Comparison of ENCODE assay signal across 12 mouse cellular contexts in the genomic region with DNA sequence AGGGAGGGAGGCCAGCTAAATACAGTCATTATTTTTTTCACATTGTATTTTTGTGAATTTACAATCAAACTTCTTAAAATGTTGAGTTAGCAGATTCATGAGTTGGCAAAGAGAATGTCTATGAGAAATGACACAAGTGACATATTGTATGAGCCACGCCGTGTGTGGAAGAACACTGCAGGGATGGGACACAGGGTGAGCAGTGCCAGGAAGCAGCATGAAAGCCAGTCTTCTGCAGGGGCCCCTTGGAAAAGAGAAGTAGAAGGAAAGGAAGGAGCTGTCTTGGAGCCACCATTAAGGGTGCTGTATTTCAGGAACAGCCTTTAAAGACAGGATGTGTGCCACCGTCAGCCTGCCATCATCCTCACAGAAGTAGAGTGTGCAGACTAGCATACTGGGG.
"Had no signal": no experiment of that assay in that cellular context is flagged by ENCODE, and none has a peak within 500 bp of the region (broad histone marks: within the 10 kb centered on the region; RNA-seq: fewer than 3 reads in every experiment).

No protein-coding gene starts in this region.

- H3K27me3 ChIP-seq: limb, embryonic 15.5 days; liver, embryonic 12.5 days; lung, embryonic 15.5 days; neural tube, embryonic 15.5 days had no signal

- H3K4me3 ChIP-seq: left cerebral cortex, adult 2 months; limb, embryonic 15.5 days; liver, embryonic 12.5 days; lung, embryonic 15.5 days; midbrain, embryonic 10.5 days; myocyte; neural tube, embryonic 15.5 days had no signal

- H3K4me2 ChIP-seq: limb, embryonic 15.5 days; liver, embryonic 12.5 days; lung, embryonic 15.5 days; neural tube, embryonic 15.5 days had no signal

- H3K4me1 ChIP-seq: limb, embryonic 15.5 days; lung, embryonic 15.5 days; midbrain, embryonic 10.5 days; neural tube, embryonic 15.5 days had no signal

- H3K36me3 ChIP-seq: lung, embryonic 15.5 days; neural tube, embryonic 15.5 days had no signal

- H3K9ac ChIP-seq: limb, embryonic 15.5 days; liver, embryonic 12.5 days; lung, embryonic 15.5 days; neural tube, embryonic 15.5 days had no signal

- H3K9me3 ChIP-seq: limb, embryonic 15.5 days; liver, embryonic 12.5 days; lung, embryonic 15.5 days; midbrain, embryonic 10.5 days; neural tube, embryonic 15.5 days had no signal

- ATAC-seq: liver, embryonic 12.5 days had no signal

- H3K27ac ChIP-seq: left cerebral cortex, adult 2 months; limb, embryonic 15.5 days; liver, embryonic 12.5 days; lung, embryonic 15.5 days; macrophage; midbrain, embryonic 10.5 days; neural tube, embryonic 15.5 days; stomach, postnatal 0 days had no signal

- DNase-seq: kidney, adult 8-10 months; lung, postnatal 14 days; thymus, postnatal 4 days had no signal
